Mouse (Mus musculus) heart, postnatal 0 days (tissue): ENCODE results near the gene Olfr1393. TPM values are rescaled to one million over a fixed set of nuclear protein-coding genes. Genes with fewer than 3 reads are reported as not detected.

ENCODE experiments used
- ATAC-seq: fragments of 200-750 bp; cut with Nextera tagmentation; 2 replicates; pipeline ENCODE4 v1.8.0; 2017; ENCODE audit warnings: low read depth, moderate number of reproducible peaks, moderate library complexity; ENCODE audit not compliant: insufficient read depth
- DNase-seq: peaks from one replicate; pipeline ENCODE4 v3.0.0-alpha.2; 2016; ENCODE audit warnings: low spot score
- H3K27ac ChIP-seq: fragments of 300-500 bp; sonication (generic); 2 replicates; pipeline ENCODE4 v1.5.1; 2014; ENCODE audit warnings: low read depth, mild to moderate bottlenecking
- H3K27me3 ChIP-seq: fragments of 300-500 bp; sonication (generic); 2 replicates; pipeline ENCODE4 v1.6.1; 2014; ENCODE audit warnings: low read length, mixed read lengths; ENCODE audit not compliant: control insufficient read depth, insufficient read depth
- H3K36me3 ChIP-seq: fragments of 300-500 bp; sonication (generic); replicated peaks from 2 replicates; pipeline ENCODE4 v1.6.1; 2014; ENCODE audit warnings: low read length, mixed read lengths; ENCODE audit not compliant: control insufficient read depth, insufficient read depth
- H3K4me1 ChIP-seq: fragments of 300-500 bp; sonication (generic); 2 replicates; pipeline ENCODE4 v1.6.1; 2014; ENCODE audit warnings: antibody characterized with exemption; ENCODE audit not compliant: control insufficient read depth, insufficient read depth
- H3K4me2 ChIP-seq: fragments of 300-500 bp; sonication (generic); 2 replicates; pipeline ENCODE4 v1.6.1; 2014; ENCODE audit warnings: low read depth, mild to moderate bottlenecking, low read length, moderate library complexity
- H3K4me3 ChIP-seq: fragments of 300-500 bp; sonication (generic); 2 replicates; pipeline ENCODE4 v1.5.1; 2014; ENCODE audit warnings: low read depth, low read length
- H3K9ac ChIP-seq: fragments of 300-500 bp; sonication (generic); replicated peaks from 2 replicates; pipeline ENCODE4 v1.6.1; 2014; ENCODE audit warnings: low read depth, low read length, mixed read lengths
- H3K9me3 ChIP-seq: fragments of 300-500 bp; sonication (generic); replicated peaks from 2 replicates; pipeline ENCODE4 v1.6.1; 2016; ENCODE audit warnings: low read length; ENCODE audit not compliant: control insufficient read depth
- CTCF ChIP-seq: IDR thresholded peaks from 2 replicates; pipeline ENCODE4 v1.5.1; 2016; ENCODE audit warnings: antibody characterized with exemption, control low read depth, low read depth
- EP300 ChIP-seq: IDR thresholded peaks from 2 replicates; pipeline ENCODE4 v1.6.1; 2016; ENCODE audit warnings: antibody characterized with exemption, low read depth
- WGBS: fragments of 180-500 bp; shearing (Covaris S2); extraction: QIAGEN DNeasy Blood & Tissue Kit; methylation state at CpG from one replicate; pipeline ENCODE4 v1.1.7; 2014; 5-methylcytosine and 5-hydroxymethylcytosine counted together
- polyA plus RNA-seq: library from polyadenylated mRNA; unstranded; fragments of >200 nt; fragmentation: Nextera tagmentation; extraction: Ambion mirVana; gene quantifications from 2 replicates; pipeline ENCODE4 v1.2.1, GENCODE M21; 2015
- total RNA-seq: library from RNA; depleted of rRNA; stranded (reverse); fragments of >200 nt; gene quantifications from 2 replicates; pipeline ENCODE4 v1.2.3, GENCODE M21; 2014; ENCODE audit warnings: low replicate concordance; rRNA removed

Olfr1393 gene
- total and polyA plus RNA-seq, 2 experiments from 2014 or later, result 0.30 TPM; not detected in 1

DNA sequence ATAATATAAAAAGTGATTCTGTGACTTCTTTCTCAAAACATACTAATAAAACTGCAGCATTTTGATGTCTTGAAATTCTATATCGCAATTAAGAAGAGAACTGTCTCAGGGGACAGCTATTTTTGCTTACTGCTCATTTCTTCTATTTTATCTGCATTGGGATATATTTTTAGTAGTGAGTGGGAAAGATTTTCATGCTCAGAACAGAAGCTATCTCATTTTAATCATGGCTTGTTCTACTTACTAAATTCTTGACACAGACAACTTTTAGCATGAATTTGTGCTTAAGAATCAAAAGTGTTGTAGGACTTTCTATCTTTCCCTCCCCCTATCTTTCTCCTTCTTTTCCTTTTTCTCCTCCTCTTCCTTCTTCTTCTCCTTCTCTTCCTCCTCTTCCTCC is 51.6 kb downstream of the Olfr1393 start:
- H3K27ac ChIP-seq, result no peak overlapping the region
- H3K9ac ChIP-seq, result no peak overlapping the region
- no peaks in the 10 kb centered on the region for H3K36me3 ChIP-seq
- no peak overlapping the region for H3K4me3 ChIP-seq
- no peak overlapping the region for H3K4me2 ChIP-seq
- no peaks in the 10 kb centered on the region for H3K27me3 ChIP-seq
- no peak for TF ChIP-seq CTCF
- TF ChIP-seq EP300, result no peak
- ATAC-seq, result no peak
- 53% methylated on average over 1 of the region's 1 CpGs for WGBS
- no peak for DNase-seq
- H3K9me3 ChIP-seq, result no peaks in the 10 kb centered on the region
- no peaks in the 10 kb centered on the region for H3K4me1 ChIP-seq

Other genes starting within 250 kb of the Olfr1393 start
- gene 9930111J21Rik2, start 227.1 kb upstream of the Olfr1393 start, total RNA-seq, result 2.7 and 8.2 TPM in 2 replicates
- gene 9930111J21Rik2, start 227.1 kb upstream of the Olfr1393 start, polyA plus RNA-seq, result 1.1 and 1.2 TPM in 2 replicates
- 0.08 TPM in 1 of 2 replicates, not detected in the other for gene Tgtp2, start 214.1 kb upstream of the Olfr1393 start, total RNA-seq
- 0.36 and 0.54 TPM in 2 replicates for gene Tgtp2, start 214.1 kb upstream of the Olfr1393 start, polyA plus RNA-seq
- 2.0 and 2.1 TPM in 2 replicates for gene Ifi47, start 201.7 kb upstream of the Olfr1393 start, total RNA-seq
- gene Ifi47, start 201.7 kb upstream of the Olfr1393 start, polyA plus RNA-seq, result 1.4 and 1.8 TPM in 2 replicates
- 20.3 TPM in 1 of 2 replicates, not detected in the other for gene Olfr1396, start 163.4 kb upstream of the Olfr1393 start, total RNA-seq
- 0.45 and 0.59 TPM in 2 replicates for gene Olfr1396, start 163.4 kb upstream of the Olfr1393 start, polyA plus RNA-seq
- not detected in 2 replicates for gene Olfr1395, start 136.0 kb upstream of the Olfr1393 start, total RNA-seq
- gene Olfr1395, start 136.0 kb upstream of the Olfr1393 start, polyA plus RNA-seq, result not detected in 2 replicates
- gene Olfr1394, start 123.9 kb upstream of the Olfr1393 start, total RNA-seq, result not detected in 2 replicates
- not detected in 2 replicates for gene Olfr1394, start 123.9 kb upstream of the Olfr1393 start, polyA plus RNA-seq
- gene Btnl9, start 91.1 kb upstream of the Olfr1393 start, total RNA-seq, result 14.5 and 33.4 TPM in 2 replicates
- gene Btnl9, start 91.1 kb upstream of the Olfr1393 start, polyA plus RNA-seq, result 11.2 and 12.2 TPM in 2 replicates
- gene Zfp62, start 75.0 kb upstream of the Olfr1393 start, total RNA-seq, result 7.4 and 22.9 TPM in 2 replicates
- 19.0 and 20.4 TPM in 2 replicates for gene Zfp62, start 75.0 kb upstream of the Olfr1393 start, polyA plus RNA-seq
- 115 and 163 TPM in 2 replicates for gene Mgat1, start 34.1 kb upstream of the Olfr1393 start, total RNA-seq
- 42.3 and 45.7 TPM in 2 replicates for gene Mgat1, start 34.1 kb upstream of the Olfr1393 start, polyA plus RNA-seq
- gene Olfr1392, start 7.0 kb downstream of the Olfr1393 start, total RNA-seq, result not detected in 2 replicates
- not detected in 2 replicates for gene Olfr1392, start 7.0 kb downstream of the Olfr1393 start, polyA plus RNA-seq
- not detected in 2 replicates for gene Olfr10, start 26.4 kb downstream of the Olfr1393 start, total RNA-seq
- gene Olfr10, start 26.4 kb downstream of the Olfr1393 start, polyA plus RNA-seq, result not detected in 2 replicates
- not detected in 2 replicates for gene Olfr1391, start 44.4 kb downstream of the Olfr1393 start, total RNA-seq
- not detected in 2 replicates for gene Olfr1391, start 44.4 kb downstream of the Olfr1393 start, polyA plus RNA-seq
- not detected in 2 replicates for gene Olfr1390, start 56.9 kb downstream of the Olfr1393 start, total RNA-seq
- not detected in 2 replicates for gene Olfr1390, start 56.9 kb downstream of the Olfr1393 start, polyA plus RNA-seq
- not detected in 2 replicates for gene Olfr1389, start 144.8 kb downstream of the Olfr1393 start, total RNA-seq
- gene Olfr1389, start 144.8 kb downstream of the Olfr1393 start, polyA plus RNA-seq, result not detected in 2 replicates
- gene Olfr1388, start 158.3 kb downstream of the Olfr1393 start, total RNA-seq, result not detected in 2 replicates
- not detected in 2 replicates for gene Olfr1388, start 158.3 kb downstream of the Olfr1393 start, polyA plus RNA-seq
- gene Olfr1387, start 177.0 kb downstream of the Olfr1393 start, total RNA-seq, result not detected in 2 replicates
- not detected in 2 replicates for gene Olfr1387, start 177.0 kb downstream of the Olfr1393 start, polyA plus RNA-seq
- gene Olfr1386, start 186.7 kb downstream of the Olfr1393 start, total RNA-seq, result not detected in 2 replicates
- not detected in 2 replicates for gene Olfr1386, start 186.7 kb downstream of the Olfr1393 start, polyA plus RNA-seq
- gene Olfr1385, start 210.8 kb downstream of the Olfr1393 start, total RNA-seq, result not detected in 2 replicates
- gene Olfr1385, start 210.8 kb downstream of the Olfr1393 start, polyA plus RNA-seq, result not detected in 2 replicates
- not detected in 2 replicates for gene Olfr1384, start 228.4 kb downstream of the Olfr1393 start, total RNA-seq
- gene Olfr1384, start 228.4 kb downstream of the Olfr1393 start, polyA plus RNA-seq, result not detected in 2 replicates
- gene Olfr1383, start 241.3 kb downstream of the Olfr1393 start, total RNA-seq, result not detected in 2 replicates
- gene Olfr1383, start 241.3 kb downstream of the Olfr1393 start, polyA plus RNA-seq, result not detected in 2 replicates
- gene Olfr1382, start 249.9 kb downstream of the Olfr1393 start, total RNA-seq, result not detected in 2 replicates
- gene Olfr1382, start 249.9 kb downstream of the Olfr1393 start, polyA plus RNA-seq, result not detected in 2 replicates